Mouse (Mus musculus) bone marrow macrophage, adult 2 months (primary cell): ENCODE measurements around the gene Siae.

Source experiments
- CTCF ChIP-seq: IDR thresholded peaks from 2 replicates; pipeline ENCODE4 v1.5.1; 2012; ENCODE audit warnings: low read depth, mild to moderate bottlenecking, low read length, moderate library complexity
- POLR2A ChIP-seq: IDR thresholded peaks from 2 replicates; pipeline ENCODE4 v1.6.1; 2012; ENCODE audit warnings: mild to moderate bottlenecking, low read depth, low read length, borderline replicate concordance

- no peak for TF ChIP-seq CTCF
- no peak for TF ChIP-seq POLR2A
These were observed 11.5 kb downstream of the Siae start for GRCm38 (mm10) chr9:37567019-37567418.
